Mouse (Mus musculus): ENCODE measurements around the gene Gm17304.

- TF ChIP-seq CTCF (IDR thresholded peaks at IDR 0.05 in 2 of 3, conservative IDR thresholded peaks at IDR 0.05 in 1 of 3; ENCODE audit: control insufficient read depth in 1 of 3, insufficient read depth in 1 of 3, low read depth in 2 of 3, low read length in 3 of 3, poor library complexity in 1 of 3, severe bottlenecking in 1 of 3), result no peak
- TF ChIP-seq ZC3H11A (IDR thresholded peaks at IDR 0.05; ENCODE audit: low read depth, low read length), result no peak
- TF ChIP-seq ELF1 (IDR thresholded peaks at IDR 0.05; ENCODE audit: low read depth, low read length), result no peak
- no peak for TF ChIP-seq POLR2A (IDR thresholded peaks at IDR 0.05; ENCODE audit: control insufficient read depth in 1 of 2, insufficient read depth in 1 of 2, low read depth in 1 of 2, low read length in 2 of 2, poor library complexity in 1 of 2)
Measured at GRCm38 (mm10) chr5:106641876-106642275, 33.0 kb downstream of the Gm17304 start.
